Mouse (Mus musculus) liver, embryonic 13.5 days (tissue): ENCODE data around the gene Camta1. TPM values are rescaled to one million over a fixed set of nuclear protein-coding genes. Genes with fewer than 3 reads are reported as not detected.

Experiments
- ATAC-seq: fragments of 200-750 bp; cut with Nextera tagmentation; 2 replicates; pipeline ENCODE4 v1.8.0; 2017; ENCODE audit warnings: low read depth, mild to moderate bottlenecking, moderate number of reproducible peaks, moderate library complexity
- DNase-seq: peaks from one replicate; pipeline ENCODE4 v3.0.0; 2022
- H3K27ac ChIP-seq: fragments of 300-500 bp; sonication (generic); 2 replicates; pipeline ENCODE4 v1.5.1; 2015; ENCODE audit warnings: moderate library complexity, mild to moderate bottlenecking, inconsistent platforms
- H3K27me3 ChIP-seq: fragments of 300-500 bp; sonication (generic); 2 replicates; pipeline ENCODE4 v1.6.1; 2015; ENCODE audit warnings: mild to moderate bottlenecking, inconsistent platforms
- H3K36me3 ChIP-seq: fragments of 300-500 bp; sonication (generic); 2 replicates; pipeline ENCODE4 v1.6.1; 2015; ENCODE audit warnings: mild to moderate bottlenecking, inconsistent platforms
- H3K4me1 ChIP-seq: fragments of 300-500 bp; sonication (generic); replicated peaks from 2 replicates; pipeline ENCODE4 v1.6.1; 2015; ENCODE audit warnings: inconsistent platforms
- H3K4me2 ChIP-seq: fragments of 300-500 bp; sonication (generic); 2 replicates; pipeline ENCODE4 v1.6.1; 2015; ENCODE audit warnings: inconsistent platforms, mild to moderate bottlenecking, moderate library complexity
- H3K4me3 ChIP-seq: fragments of 300-500 bp; sonication (generic); replicated peaks from 2 replicates; pipeline ENCODE4 v1.5.1; 2015; ENCODE audit warnings: mild to moderate bottlenecking, inconsistent platforms
- H3K9ac ChIP-seq: fragments of 300-500 bp; sonication (generic); 2 replicates; pipeline ENCODE4 v1.6.1; 2015; ENCODE audit warnings: mild to moderate bottlenecking, inconsistent platforms
- H3K9me3 ChIP-seq: fragments of 300-500 bp; sonication (generic); replicated peaks from 2 replicates; pipeline ENCODE4 v1.6.1; 2016; ENCODE audit warnings: inconsistent platforms
- WGBS: fragments of 180-500 bp; shearing (Covaris S2); methylation state at CpG from one replicate; pipeline ENCODE4 v1.1.7; 2015; ENCODE audit not compliant: insufficient replicate concordance; 5-methylcytosine and 5-hydroxymethylcytosine counted together
- polyA plus RNA-seq: library from polyadenylated mRNA; unstranded; fragments of >200 nt; fragmentation: Nextera tagmentation; extraction: Ambion mirVana; gene quantifications from 2 replicates; pipeline ENCODE4 v1.2.1, GENCODE M21; 2015

The Camta1 gene
- polyA plus RNA-seq, 1 experiment from 2014 or later = 43.6 TPM

- Histone ChIP-seq H3K9me3 (no peaks in the 10 kb centered on the region), H3K36me3 (no peaks in the 10 kb centered on the region), H3K4me1 (peaks cover 64% of the 10 kb centered on the region), H3K27ac (no peak overlapping the region), H3K4me2 (no peak overlapping the region), H3K27me3 (no peaks in the 10 kb centered on the region), H3K4me3 (no peak overlapping the region), H3K9ac (no peak overlapping the region)
- WGBS = 63% methylated on average over 5 of the region's 5 CpGs
- ATAC-seq (no peak), DNase-seq (no peak)
Observed at GRCm38 (mm10) chr4:151738280-151738679, 123.4 kb downstream of the Camta1 start.

- Histone ChIP-seq H3K9ac (no peak overlapping the region), H3K4me2 (no peak overlapping the region), H3K36me3 (no peaks in the 10 kb centered on the region), H3K27me3 (no peaks in the 10 kb centered on the region), H3K27ac (peak overlapping the region; percentile 2; the same call in 1 of the 2 replicates), H3K9me3 (no peaks in the 10 kb centered on the region), H3K4me3 (no peak overlapping the region), H3K4me1 (peaks cover 68% of the 10 kb centered on the region)
- ATAC-seq = no peak
- DNase-seq = no peak
- WGBS = 77% methylated on average over 10 of the region's 10 CpGs
Observed at GRCm38 (mm10) chr4:151732668-151733067, 129.0 kb downstream of the Camta1 start.

- Histone ChIP-seq H3K9me3 (no peaks in the 10 kb centered on the region), H3K27me3 (no peaks in the 10 kb centered on the region), H3K4me2 (peak overlapping the region; percentile 52), H3K4me3 (peak overlapping the region; percentile 8; the same call in 1 of the 2 replicates), H3K9ac (peak overlapping the region; percentile 66), H3K4me1 (peaks cover 79% of the 10 kb centered on the region), H3K27ac (peak overlapping the region; percentile 94), H3K36me3 (no peaks in the 10 kb centered on the region)
- DNase-seq = no peak
- 24% methylated on average over 4 of the region's 4 CpGs for WGBS
- peak; percentile 96 for ATAC-seq
Observed at GRCm38 (mm10) chr4:151730037-151730759, 131.5 kb downstream of the Camta1 start.

GRCm38 (mm10) chr4:151729116-151729515 lies 132.6 kb downstream of the Camta1 start:
- H3K4me3 ChIP-seq = no peak overlapping the region
- DNase-seq (no peak), ATAC-seq (no peak)
- H3K27ac ChIP-seq = peak overlapping the region; percentile 94
- H3K36me3 ChIP-seq = no peaks in the 10 kb centered on the region
- peak overlapping the region; percentile 56 for H3K9ac ChIP-seq
- peaks cover 87% of the 10 kb centered on the region for H3K4me1 ChIP-seq
- H3K9me3 ChIP-seq = no peaks in the 10 kb centered on the region
- H3K4me2 ChIP-seq = peak overlapping the region; percentile 52; the same call in 1 of the 2 replicates
- H3K27me3 ChIP-seq = no peaks in the 10 kb centered on the region
- 47% methylated on average over 4 of the region's 4 CpGs for WGBS

- H3K4me3 ChIP-seq = no peak overlapping the region
- peaks cover 89% of the 10 kb centered on the region for H3K4me1 ChIP-seq
- H3K27me3 ChIP-seq = no peaks in the 10 kb centered on the region
- H3K9me3 ChIP-seq = no peaks in the 10 kb centered on the region
- DNase-seq = no peak
- peak overlapping the region; percentile 94 for H3K27ac ChIP-seq
- no peak for ATAC-seq
- WGBS = 81% methylated on average over 11 of the region's 11 CpGs
- H3K9ac ChIP-seq = peak overlapping the region; percentile 56; the same call in 1 of the 2 replicates
- no peaks in the 10 kb centered on the region for H3K36me3 ChIP-seq
- no peak overlapping the region for H3K4me2 ChIP-seq
Observed at GRCm38 (mm10) chr4:151728391-151729065, 133.1 kb downstream of the Camta1 start.

- Histone ChIP-seq H3K36me3 (no peaks in the 10 kb centered on the region), H3K27me3 (no peaks in the 10 kb centered on the region), H3K27ac (peak overlapping the region; percentile 94), H3K4me3 (0 out of 2 replicates have a peak overlapping the region, but pooled peaks have one; percentile 1), H3K9me3 (0 out of 2 replicates have a peak, but pooled peaks cover 3% of the 10 kb centered on the region), H3K4me2 (peak overlapping the region; percentile 52), H3K9ac (peak overlapping the region; percentile 55), H3K4me1 (peaks cover 81% of the 10 kb centered on the region)
- no peak for DNase-seq
- ATAC-seq = peak; percentile 78
- 10% methylated on average over 2 of the region's 2 CpGs for WGBS
Observed at GRCm38 (mm10) chr4:151726396-151726795, 135.3 kb downstream of the Camta1 start.

- H3K27ac ChIP-seq = peak overlapping the region; percentile 94
- peak overlapping the region; percentile 55 for H3K9ac ChIP-seq
- no peak for ATAC-seq
Observed at GRCm38 (mm10) chr4:151724897-151725296, 136.8 kb downstream of the Camta1 start.

GRCm38 (mm10) chr4:151720722-151721467 lies 140.8 kb downstream of the Camta1 start:
- WGBS = 66% methylated on average over 15 of the region's 15 CpGs
- H3K4me1 ChIP-seq = peaks cover 77% of the 10 kb centered on the region
- DNase-seq (no peak), ATAC-seq (no peak)
- no peaks in the 10 kb centered on the region for H3K36me3 ChIP-seq
- H3K9ac ChIP-seq = no peak overlapping the region
- no peak overlapping the region for H3K4me3 ChIP-seq
- H3K27ac ChIP-seq = peak overlapping the region; percentile 95; the same call in 1 of the 2 replicates
- H3K9me3 ChIP-seq = 0 out of 2 replicates have a peak, but pooled peaks cover 3% of the 10 kb centered on the region
- H3K4me2 ChIP-seq = no peak overlapping the region
- H3K27me3 ChIP-seq = no peaks in the 10 kb centered on the region

More at GRCm38 (mm10) chr4:151724897-151725296, 136.8 kb downstream of the Camta1 start:
- Histone ChIP-seq H3K4me1 (peaks cover 80% of the 10 kb centered on the region), H3K4me2 (no peak overlapping the region), H3K27me3 (no peaks in the 10 kb centered on the region), H3K9me3 (0 out of 2 replicates have a peak, but pooled peaks cover 3% of the 10 kb centered on the region), H3K36me3 (no peaks in the 10 kb centered on the region), H3K4me3 (no peak overlapping the region)
- no peak for DNase-seq

GRCm38 (mm10) chr4:151718866-151719475 lies 142.7 kb downstream of the Camta1 start:
- peaks cover 57% of the 10 kb centered on the region for H3K4me1 ChIP-seq
- H3K9ac ChIP-seq = peak overlapping the region; percentile 71
- H3K9me3 ChIP-seq = 0 out of 2 replicates have a peak, but pooled peaks cover 3% of the 10 kb centered on the region
- ATAC-seq (peak; percentile 87), DNase-seq (no peak)
- H3K4me3 ChIP-seq = peak overlapping the region; percentile 36
- H3K27me3 ChIP-seq = no peaks in the 10 kb centered on the region; the same call in 1 of the 2 replicates
- H3K27ac ChIP-seq = peak overlapping the region; percentile 95
- 37% methylated on average over 21 of the region's 21 CpGs for WGBS
- H3K4me2 ChIP-seq = peak overlapping the region; percentile 63
- H3K36me3 ChIP-seq = no peaks in the 10 kb centered on the region

- WGBS = 72% methylated on average over 7 of the region's 7 CpGs
- H3K4me2 ChIP-seq = peak overlapping the region; percentile 63
- peak overlapping the region; percentile 71 for H3K9ac ChIP-seq
- peaks cover 4% of the 10 kb centered on the region; the same call in 1 of the 2 replicates for H3K27me3 ChIP-seq
- ATAC-seq (peak; percentile 76), DNase-seq (no peak)
- H3K4me3 ChIP-seq = peak overlapping the region; percentile 8; the same call in 1 of the 2 replicates
- H3K4me1 ChIP-seq = peaks cover 57% of the 10 kb centered on the region
- no peaks in the 10 kb centered on the region for H3K9me3 ChIP-seq
- H3K27ac ChIP-seq = peak overlapping the region; percentile 95
- no peaks in the 10 kb centered on the region for H3K36me3 ChIP-seq
Observed at GRCm38 (mm10) chr4:151717864-151718263, 143.8 kb downstream of the Camta1 start.
